Mouse (Mus musculus) CD4-positive helper T cell, adult 2 months (primary cell): Measurements from ENCODE around the gene Prkn.

Experiments
- DNase-seq: peaks from one replicate; pipeline ENCODE4 v3.0.0-alpha.2; 2012; ENCODE audit warnings: low read depth, missing footprints, low spot score

Prkn gene

DNA sequence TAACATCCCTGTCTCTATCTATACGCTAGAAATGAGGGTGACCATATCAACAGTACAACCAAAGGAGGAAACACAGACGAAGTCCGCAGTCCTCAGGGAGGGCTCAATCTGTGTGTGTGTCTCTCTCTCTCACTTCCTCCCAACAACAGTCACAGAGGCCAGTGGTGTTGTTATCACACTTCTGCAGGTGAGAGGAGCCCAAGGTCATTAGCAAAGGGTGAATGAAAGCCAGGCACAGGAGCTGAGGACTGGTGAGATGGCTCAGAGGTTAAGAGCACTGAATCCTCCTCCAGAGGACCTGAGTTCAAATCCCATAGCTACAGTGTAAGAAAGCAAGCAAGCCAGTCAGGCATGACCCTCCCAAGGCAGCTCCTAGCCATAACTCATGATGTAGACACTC is 1199.7 kb downstream of the Prkn start:
- DNase-seq = no peak

DNA sequence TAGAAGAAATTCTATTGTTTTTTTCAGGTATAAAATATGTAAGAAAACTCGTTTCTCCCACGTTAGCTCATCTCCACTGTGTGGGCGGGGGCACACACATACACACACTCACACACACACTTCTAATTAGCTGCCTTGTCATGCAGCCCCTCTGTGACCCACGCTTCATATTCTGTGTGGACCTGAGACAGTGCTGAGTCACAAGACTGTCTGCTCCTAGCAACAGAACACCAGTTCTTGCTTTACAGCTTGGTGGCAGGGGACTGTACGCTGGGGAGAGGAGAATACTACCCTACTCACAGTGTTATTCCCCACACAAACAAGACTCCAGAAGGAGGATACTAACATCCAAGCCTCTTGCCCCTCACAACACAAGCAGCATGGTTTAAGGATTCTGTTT is 1200.4 kb downstream of the Prkn start:
- no peak for DNase-seq

DNA sequence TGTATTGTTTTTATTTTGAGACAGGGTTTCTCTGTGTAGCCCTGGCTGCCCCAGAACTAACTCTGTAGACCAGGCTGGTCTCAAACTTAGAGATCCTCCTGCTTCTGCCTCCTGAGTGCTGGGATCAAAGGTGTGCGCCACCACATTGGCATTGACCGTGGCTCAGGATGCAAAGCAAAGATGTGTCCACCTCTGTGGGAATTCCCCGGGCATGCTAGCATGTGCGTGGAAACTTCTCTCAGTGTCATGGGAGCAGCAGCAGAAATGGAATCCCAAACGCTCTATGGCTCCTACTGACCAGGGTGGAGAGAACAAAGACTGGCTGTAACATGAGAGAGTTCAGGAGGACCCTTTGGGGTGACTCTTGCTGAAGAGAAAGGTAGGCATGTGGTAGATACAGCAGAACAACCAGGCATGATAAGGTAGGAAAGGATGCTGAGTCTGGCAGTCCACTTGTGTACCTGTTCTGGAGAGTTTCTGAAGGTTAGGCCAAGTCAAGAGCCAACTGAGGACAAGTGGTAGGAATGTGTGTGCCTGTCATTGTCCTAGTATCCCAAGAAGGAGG is 1201.0 kb downstream of the Prkn start:
- no peak for DNase-seq

DNA sequence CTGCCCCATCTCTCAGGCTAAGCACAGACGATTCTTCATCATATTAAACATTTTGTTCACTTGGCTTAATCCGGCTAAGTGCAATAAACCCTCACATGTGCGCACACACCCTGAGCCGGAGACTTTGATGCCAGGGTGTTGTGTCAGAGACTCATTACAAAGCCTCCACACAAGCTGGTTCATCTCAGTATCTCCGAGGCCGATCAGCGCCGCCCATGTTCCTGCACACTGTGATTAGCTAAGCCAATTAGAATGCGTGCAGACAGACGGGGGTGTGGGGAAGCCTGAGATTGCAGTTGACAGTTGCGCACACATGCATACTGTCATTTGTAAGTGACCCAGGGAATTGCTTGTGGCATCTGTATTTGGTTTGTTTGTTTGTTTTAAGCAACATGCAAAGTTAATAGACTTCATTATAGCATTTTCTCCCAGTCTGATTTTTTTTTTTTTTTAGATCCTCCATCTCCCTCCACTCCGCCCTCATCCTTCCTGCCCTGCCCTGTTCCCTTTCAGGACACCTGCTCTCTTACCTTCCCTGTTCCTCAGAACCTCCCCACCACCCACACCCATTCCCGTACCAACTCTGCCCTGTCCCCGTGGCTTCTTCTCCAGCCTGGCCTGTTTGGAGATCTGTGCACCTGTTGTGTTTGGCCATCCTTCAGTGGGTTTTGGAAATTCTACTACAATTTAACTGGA is 1202.5 kb downstream of the Prkn start:
- no peak for DNase-seq

DNA sequence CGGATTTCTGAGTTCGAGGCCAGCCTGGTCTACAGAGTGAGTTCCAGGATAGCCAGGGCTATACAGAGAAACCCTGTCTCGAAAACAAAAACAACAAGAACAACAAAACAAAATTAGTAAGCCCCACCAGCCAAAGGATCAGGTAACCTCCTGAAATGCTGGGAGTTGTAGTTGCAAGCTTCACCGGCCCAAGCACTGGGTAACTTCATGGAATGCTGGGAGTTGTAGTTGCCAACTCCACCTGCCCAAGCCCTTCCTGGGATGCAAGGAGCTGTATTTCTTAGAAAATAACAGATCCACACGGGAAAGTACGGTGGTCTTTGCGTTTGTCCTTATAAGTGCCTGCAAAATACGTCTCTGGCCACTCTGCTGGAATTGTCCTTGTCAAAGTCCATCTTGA is 1204.0 kb downstream of the Prkn start:
- no peak for DNase-seq

DNA sequence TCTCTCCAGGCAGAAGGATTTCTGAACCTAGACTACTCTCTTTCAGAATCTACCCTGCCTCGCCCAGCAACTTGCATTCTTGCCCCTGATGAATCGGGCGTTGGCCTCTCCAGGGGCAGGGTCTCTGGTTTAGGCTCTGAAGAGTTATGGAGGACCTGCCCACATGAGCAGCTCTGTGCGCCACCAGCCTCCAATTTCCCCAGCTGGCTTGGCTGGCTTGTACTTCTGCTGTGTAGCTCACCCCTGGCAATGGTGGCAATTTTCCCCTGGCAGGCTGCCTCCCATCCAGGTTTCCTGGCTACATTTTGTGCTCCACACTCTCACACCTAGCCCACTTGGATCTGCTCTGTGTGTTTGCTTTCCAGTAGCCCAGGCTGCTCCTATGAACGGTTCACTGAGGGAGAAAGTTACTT is 1205.7 kb downstream of the Prkn start:
- no peak for DNase-seq

DNA sequence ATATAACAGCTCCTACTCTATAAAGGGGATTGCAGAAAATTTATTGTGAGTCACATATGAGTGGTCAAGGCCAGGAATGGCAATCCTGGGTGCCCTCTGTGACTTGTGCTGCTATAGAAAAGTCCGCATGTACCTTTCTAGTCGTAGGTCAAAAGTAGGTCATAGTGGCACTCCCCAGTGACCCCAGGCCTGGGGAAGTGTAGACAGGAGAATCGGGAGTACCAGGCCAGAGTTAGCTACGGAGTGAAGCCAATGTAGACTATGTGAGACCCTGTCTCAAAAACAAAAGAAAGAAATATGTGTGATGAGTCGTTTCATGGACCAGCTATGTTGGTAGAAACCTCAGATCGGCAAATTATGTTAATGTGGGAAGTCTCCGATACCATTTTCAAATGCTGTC is 1206.8 kb downstream of the Prkn start:
- DNase-seq = no peak

DNA sequence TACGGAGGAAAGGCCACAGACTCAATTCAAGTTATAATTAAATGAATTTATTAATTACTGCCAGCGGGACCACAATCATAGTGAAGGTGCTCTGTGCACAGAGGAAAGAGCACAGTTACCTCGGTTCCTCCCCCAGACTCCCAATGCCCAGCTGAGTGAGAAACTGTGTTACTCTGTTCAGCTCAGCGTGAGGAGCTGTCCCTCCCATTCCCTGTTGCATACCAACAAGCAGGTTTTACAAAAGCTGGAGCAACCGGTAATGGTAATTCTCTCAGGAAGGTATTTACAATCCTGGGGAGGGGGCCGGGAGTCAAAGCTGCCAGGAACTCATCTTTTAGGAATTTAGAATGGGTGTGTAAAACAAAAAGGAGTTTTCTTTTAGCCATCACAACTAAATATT is 1207.3 kb downstream of the Prkn start:
- DNase-seq = no peak

DNA sequence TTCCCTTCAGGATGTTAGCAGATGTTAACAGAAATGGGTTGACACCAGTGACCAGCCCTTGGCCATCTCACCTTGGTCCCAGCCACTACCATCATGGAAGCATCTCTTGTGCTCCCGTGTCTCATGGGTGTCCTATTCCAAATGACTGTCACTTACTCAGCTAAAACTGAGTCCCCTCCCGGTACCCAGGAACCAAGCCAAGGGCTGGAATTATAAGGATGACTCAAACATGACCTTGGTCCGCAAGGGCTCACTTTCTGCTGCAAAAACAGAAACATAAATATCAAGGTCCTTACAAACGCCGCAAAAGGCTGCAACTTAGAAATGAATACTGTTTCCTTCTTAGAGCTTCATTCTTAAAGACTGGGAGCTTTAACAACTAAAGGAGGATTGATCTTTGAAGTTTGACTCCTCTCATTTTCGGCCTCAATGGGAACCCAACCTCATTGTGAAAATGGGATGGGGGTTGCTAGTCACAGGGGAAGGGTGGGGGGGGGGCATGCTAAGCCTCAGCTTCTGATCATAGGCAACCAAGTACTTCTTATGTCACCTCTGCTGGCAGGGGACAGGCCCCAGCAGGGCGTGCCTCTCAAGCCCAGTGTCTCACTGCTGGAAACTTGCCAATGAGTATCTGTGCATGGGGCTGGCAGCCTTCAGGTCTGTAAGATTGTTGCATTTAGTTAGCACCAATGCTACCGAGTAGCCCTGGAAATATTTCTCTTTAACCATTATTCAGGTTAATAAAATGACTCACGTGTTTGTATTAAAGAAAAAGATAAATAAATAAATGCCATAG is 1208.7 kb downstream of the Prkn start:
- DNase-seq = no peak

DNA sequence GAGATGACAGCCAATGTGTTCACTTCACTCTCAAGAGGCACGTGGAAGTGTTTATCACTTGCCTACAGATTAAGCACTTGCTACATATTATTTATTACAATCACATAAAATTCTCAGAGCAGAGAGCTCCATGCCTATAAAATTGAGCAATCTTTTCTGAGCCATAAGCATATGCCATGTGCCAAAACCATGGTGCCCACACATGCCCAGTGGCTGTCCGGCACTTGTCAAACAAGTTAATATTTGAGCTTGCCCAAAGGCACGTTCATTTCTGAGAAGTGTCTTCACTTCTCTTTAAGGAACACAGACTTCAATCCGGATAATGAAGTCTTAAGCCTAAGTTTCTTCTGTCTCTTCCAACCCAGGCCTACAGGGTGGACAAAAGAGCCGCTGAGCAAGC is 1210.1 kb downstream of the Prkn start:
- DNase-seq = no peak

DNA sequence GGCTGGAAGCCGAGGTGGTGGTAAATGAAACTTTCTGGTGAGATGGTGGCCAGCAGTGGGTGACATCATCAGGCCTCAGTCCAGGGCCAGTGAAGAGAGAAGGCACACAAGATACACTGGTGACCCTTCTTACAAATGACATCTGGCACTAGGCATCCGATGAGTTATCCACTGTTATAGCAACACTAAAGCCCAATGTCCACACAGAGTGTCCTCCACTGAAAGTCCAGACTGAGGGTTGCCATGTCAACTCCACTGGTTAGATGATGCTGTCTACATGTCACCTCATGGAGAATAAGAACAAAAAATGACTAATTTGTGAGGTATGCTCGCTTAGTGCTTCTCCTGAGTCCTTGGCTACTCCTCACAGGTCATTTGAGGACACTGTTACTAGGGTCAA is 1210.8 kb downstream of the Prkn start:
- DNase-seq = no peak

DNA sequence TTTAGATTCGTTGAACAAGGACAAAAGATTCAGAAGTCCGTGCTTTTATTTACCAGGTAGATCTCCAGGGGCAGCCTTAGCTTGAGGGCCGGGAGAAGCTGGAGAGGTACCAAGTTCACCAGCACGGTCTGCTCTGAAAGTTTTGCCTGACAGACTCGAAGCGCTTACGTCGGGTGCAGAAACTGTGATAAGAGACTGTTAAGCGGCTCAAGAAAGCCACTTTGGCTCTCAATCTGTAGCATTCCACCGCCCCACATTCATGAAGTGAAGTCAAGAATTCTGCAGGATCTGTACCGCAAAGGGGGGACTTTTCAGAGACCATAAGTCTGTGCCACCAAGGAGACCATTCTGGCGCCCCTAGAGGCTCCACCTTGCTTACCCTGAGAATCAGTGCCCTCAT is 1212.5 kb downstream of the Prkn start:
- no peak for DNase-seq

DNA sequence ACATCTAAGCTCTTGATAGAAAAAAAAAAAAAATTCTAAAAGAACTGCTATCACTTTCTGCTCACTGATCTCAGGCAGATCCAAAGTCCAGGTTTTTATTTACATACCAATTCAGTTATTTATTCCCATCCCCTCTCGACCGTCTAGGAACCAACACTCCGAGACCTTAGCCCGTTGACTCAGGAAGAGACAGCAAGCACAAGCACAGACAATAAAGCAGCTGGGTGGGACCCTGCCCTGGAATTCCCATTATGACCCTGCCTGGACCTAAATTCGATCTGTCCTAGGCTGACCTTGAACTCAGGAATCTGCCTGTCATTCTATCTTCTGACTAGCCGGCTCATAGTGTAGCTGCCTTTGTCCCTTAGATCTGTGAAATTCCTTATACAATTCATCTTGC is 1218.9 kb downstream of the Prkn start:
- no peak for DNase-seq

DNA sequence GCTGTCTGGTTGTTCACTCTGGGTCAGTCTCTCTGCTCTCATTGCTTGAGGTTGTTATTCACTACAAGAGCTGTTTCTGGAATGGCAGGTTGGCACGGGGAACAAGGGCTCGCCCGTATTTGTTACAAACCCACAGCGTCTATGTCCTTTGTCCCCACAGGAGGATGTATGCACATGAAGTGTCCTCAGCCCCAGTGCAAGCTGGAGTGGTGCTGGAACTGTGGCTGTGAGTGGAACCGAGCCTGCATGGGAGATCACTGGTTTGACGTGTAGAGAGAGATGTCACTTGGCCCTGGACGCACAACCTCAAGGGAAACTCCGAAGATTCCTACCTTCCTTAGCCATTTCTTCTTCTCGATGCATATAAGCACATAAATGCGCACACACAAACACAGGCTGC is 1221.2 kb downstream of the Prkn start:
- no peak for DNase-seq

DNA sequence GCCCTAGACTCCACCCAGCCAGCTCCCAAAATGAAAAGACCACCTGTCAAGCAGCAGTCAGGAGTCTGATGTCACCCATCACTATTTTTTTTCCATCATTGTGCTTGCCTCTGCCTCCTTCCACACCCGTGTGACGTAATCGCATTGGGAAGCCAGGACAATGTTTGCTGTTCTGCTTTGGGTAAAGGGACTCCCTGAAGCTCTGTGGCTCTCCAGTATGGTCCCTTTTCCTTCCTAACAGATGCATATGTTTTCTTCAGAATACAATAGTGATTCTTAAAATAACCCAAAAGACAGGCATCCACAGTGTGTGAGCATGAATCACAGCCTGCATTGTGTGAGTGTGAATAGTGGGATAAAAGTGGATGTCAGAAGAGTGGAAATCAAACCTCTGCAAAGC is 1222.7 kb downstream of the Prkn start:
- no peak for DNase-seq

DNA sequence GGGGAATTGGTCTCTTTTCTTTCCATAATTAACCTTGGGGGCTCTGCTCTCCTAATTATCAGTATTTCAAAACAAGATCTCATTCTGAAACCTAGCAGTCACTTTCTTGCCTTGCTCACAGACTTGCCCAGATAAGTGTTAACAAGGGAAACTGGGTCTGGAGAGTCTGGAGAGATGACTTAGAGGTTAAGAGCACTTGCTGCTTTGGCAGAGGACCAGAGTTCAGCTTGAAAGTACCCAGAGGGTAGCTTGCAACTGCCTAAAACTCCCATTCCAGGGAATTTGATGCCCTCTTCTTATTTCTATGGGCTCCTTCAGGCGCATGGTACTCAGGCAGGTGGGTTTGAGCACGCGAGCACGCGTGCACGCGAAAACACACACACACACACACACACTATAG is 1223.3 kb downstream of the Prkn start:
- no peak for DNase-seq

DNA sequence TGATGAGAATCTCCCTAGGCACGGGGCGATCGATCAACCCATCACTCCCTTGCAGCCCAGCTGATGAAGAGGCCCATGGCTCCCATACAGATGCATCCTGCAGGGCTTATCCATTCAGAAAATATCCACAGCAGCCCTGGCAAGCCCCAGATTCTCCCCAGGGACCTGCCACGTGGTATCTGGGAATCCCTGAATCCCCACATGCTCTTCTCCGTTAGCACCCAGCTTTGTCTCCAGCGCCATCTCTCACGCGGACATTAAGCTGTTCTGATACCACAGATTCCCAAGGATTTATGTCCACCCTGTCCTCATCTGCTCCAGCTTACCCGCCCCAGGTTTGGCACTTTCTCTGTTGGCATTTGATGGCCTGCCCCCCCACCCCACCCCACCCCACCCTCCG is 1225.9 kb downstream of the Prkn start:
- DNase-seq = no peak

DNA sequence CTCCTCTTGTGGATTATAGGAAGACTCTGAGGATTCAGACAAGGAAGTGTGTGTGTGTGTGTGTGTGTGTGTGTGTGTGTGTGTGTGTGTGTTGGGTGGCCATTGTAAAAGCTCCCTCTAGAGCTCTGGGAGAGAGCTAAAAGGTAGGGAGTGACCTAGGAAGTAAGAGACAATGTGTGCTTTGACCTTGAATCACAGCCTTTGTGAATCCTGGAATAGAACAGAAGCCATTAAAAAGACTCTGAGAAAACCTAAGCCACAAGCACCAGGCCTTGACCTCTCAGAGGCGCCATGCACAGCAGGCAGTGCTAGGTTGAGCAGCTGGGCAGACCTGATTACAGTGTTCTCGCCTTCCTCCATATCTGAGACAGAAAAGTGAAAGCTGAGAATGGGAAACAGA is 1236.6 kb downstream of the Prkn start:
- no peak for DNase-seq

DNA sequence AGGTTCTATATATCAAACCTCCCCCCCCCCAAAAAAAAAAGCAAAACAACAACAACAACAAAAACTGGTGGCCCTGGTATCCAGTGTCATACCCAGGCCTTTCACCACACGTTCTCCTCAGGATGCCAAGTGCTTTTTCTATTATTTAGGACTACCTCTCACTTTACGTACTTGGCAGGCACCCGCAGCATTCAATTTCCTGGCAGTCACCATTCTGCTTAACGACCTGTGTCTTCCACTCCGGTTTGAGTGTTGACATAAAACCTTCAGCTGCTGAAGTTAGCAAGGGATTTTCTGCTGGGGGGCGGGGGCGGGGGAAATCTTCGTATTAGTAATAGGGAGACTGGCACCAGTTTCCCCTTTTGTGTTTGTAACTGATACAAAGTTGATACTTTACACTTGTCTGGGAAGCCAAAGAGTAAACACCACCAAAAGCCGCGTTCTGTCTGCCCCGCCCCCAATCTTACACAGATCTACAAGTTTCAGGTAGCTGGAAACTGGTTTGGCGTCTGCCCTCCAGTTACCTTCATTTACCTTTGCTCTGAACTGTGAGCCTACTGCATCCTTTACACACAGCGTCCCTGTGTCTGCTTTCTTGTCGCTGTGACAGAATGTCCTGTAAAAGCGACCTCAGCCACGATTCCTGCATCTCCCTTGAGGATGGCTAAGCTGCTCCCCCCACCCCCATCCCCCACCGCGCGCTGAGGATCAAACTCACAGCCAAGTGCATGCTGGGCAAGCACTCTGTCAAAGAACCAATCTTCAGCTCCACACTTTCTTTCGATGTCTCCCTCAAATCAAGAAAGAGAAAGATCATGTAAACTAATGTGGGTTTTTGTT is 1240.7 kb downstream of the Prkn start:
- no peak for DNase-seq

DNA sequence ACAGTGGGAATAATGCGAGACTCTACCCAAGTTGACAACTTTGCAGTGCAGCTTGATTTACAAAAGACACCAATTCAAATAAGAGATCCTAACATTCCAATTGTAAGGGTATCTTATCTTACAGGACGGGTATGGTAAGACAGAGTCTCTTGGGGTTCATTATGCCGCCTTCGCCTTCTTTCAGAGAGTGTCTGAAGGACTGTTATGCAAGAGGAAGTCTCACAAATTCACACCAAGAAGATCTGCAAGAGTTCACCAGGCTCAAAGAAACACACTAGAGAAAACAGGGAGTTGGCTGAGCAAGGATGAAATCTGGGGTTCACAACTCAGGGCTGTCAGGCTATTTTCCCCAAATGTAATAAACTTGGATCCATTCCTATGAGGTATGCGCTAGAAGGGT is 1242.0 kb downstream of the Prkn start:
- DNase-seq = no peak

DNA sequence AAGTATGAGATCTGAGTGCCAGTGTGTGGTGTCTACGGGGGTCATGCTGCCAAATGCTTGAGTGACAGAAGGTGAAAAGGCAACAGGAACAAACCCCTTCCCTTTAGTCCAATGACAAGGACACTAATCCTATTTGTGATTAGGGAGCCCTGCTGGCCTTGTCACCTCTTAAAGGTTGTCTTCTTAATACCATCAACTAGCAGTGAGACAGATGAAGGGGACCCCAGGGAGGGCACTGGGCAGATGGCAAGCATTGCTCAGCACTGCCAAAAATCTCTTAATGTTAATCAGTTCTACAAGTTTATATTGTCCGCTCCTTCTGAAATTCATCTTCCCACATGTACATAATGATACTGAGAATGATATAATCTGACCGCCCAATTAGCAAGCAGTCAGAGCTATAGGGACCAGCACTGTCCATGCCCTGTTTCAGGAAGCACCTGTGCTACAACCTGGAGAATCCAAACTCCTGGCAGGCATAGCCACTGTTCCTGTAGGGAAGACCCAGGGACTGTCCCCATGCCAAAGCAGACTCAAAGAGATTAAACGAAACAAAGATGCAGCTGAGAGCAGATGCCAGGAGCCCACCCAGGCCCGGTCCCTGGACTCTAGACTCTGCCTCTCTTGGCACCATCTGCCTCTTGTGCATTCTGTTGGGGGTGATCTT is 1250.2 kb downstream of the Prkn start:
- no peak for DNase-seq
